Mouse (Mus musculus): ENCODE measurements around the gene Peli2.

The Peli2 gene

DNA sequence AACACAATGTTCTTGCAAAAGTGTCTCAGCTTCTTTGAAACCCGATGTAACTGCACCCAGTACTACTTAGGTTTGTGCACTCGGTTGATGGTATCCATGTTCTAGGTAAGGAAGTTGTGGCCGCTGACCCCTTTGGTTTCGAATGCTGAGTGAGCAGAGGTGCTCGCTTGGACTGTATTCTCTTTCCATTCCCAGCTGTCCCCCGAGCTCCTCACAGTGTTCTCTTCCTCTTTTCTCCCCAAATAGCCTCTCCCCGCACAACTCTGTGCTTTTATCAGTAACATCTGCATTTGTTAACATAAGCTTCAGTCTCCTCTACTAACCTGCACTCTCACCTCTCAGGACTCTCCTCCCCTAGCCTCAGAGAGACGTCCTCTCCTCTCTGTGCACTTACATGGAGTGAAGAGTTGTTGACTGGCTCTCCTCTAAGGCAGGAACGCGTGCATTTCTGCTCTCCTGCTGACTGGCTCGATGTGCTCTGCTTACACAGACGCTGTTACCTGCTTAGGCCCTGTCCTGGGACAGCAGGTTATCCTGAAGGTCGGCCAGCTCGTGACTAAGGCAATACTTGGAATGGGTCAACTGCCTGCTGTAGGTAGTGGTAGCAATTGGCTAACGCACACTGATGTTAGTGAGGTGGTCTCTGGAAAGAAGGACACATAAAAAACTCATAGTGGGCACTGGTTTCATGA is 57.8 kb downstream of the Peli2 start:
- no peak for ATAC-seq (ENCODE audit: insufficient number of reproducible peaks, low FRiP score, low TSS enrichment)

DNA sequence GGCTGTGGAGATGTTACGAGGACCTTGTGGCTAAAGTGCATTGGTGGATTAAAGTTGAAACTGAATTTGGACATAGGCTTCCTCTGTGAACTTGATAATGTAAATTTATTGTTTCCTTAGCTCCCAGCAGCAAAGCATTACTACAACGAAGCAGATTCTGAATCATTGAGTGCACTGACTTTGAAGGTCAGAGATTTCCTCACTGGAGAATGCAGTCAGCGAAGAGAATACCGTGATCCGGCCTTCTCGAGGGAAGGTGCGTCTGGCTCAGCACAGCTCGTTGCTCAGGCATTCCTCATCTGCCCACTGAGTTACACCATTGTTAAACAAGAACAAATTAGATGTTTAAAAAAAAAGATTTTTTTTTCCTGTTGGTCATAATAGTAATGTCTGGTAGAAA is 58.4 kb downstream of the Peli2 start:
- no peak for ATAC-seq (ENCODE audit: insufficient number of reproducible peaks, low FRiP score, low TSS enrichment)

DNA sequence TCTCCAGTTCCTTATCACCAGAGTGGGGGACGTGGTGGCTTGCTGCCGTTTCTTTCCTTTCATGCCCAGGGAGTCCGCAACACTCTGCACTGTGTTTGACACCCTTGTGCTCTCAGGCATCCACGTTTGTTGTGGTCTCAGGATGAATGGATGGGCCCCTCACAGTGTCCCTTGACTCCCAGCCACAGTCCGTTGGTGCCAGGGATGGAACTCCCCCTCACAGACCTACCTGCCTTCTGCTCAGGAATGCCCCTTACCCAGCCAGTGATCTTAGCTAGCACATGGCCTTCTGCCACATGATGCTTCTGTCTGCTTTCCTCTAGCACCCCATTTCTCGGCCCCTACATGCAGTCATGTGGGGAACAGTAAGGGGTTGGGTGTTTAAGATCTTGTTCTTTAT is 65.7 kb downstream of the Peli2 start:
- no peak for ATAC-seq (ENCODE audit: insufficient number of reproducible peaks, low FRiP score, low TSS enrichment)

DNA sequence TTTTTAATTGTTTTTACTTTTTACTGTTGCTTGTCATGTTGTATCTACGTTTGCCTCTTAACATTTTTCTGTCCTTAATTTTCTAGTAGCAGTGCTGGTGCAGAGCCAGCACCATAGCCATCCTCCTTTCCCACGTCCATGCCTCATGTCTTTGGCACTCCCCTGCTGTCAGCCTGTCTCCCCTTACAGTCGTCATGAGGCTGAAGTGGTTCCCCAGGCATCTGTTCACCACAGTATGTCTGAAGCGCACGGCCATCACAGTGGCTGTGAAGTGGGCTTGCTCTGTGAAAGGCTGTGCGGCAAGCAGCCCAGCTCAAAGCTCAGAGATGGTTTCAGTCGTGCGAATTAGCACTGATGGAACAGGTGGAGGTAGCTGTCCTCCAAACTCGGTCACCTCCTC is 66.5 kb downstream of the Peli2 start:
- ATAC-seq (ENCODE audit: insufficient number of reproducible peaks, low FRiP score, low TSS enrichment) = peak; percentile 50; the same call in 1 of the 2 replicates

DNA sequence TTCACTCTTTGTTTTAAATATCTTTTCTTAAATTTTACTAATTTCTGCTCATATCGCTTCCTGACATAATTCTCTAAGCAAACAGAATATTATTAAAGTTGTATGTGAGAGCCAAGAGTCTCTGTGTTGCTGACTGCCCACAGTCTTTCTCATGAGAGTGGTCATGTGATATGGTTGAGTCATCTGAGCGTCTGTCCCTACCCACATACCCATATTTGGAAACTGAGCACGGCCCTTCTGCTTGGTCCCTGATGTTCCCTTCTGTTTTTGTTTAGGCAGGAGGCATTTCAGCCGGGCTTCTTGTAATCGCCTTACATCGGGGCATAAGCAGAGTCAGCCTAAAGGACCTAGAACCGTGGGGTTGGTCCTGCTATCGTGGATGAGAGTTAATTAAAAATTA is 68.7 kb downstream of the Peli2 start:
- ATAC-seq (ENCODE audit: insufficient number of reproducible peaks, low FRiP score, low TSS enrichment) = 0 out of 2 replicates have a peak, but pooled peaks have one; percentile 47

DNA sequence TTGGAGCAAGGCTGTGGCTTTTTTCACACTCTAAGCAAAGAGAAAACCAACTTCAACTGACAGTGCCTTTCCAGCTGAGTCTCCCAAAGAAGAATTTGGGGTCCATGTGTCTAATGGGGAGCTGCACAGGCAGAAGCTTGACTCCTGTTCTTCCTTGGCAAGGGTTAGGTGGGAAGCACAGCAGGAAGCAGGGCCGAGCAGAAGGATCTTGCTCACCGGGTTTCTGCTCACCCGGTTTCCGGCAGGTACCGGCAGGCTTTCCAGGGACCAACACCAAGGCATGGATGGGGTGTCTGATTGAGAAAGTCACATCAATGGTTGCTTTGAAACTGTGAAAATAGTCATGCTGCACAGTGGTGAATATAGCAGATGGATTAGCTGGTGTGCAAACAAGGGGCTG is 70.3 kb downstream of the Peli2 start:
- ATAC-seq (ENCODE audit: insufficient number of reproducible peaks, low FRiP score, low TSS enrichment) = no peak

DNA sequence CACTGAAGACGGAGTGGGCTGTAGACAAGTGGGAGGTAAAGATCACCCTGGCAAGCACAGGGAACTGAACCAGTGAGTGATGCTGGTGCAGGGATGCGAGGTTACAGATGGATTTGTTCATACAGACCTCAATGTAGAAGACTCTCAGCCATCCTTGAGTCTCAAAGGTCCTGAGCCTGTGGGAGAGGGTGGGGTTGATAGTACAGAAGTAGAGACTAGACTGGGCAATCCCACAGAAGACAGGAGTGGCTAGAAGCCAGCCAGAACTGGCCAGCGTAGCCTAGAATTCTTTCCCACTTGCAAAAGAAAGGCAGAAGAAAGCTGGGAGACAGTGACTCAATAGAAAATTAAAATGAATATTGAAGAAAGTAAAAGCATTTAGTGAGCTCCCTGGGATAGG is 71.3 kb downstream of the Peli2 start:
- no peak for ATAC-seq (ENCODE audit: insufficient number of reproducible peaks, low FRiP score, low TSS enrichment)

DNA sequence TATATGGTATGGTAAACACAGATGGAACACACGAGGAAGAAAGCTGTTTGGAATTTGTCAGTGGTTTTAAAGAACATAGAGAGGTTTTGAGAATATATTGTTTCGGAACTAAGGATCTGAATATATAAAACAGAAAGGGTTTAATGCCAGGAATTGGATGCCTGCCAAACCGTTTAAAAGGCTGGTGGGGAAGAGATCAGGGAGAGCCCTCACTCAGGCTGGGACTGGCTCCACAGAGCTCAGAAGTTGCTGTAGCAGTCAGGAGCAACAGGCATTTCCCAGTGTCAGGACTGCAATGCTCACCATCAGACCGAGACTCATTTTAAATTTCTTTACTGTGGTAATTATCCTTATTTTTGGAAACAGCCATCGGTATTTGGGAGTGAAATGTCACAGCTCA is 76.2 kb downstream of the Peli2 start:
- ATAC-seq (ENCODE audit: insufficient number of reproducible peaks, low FRiP score, low TSS enrichment) = no peak

DNA sequence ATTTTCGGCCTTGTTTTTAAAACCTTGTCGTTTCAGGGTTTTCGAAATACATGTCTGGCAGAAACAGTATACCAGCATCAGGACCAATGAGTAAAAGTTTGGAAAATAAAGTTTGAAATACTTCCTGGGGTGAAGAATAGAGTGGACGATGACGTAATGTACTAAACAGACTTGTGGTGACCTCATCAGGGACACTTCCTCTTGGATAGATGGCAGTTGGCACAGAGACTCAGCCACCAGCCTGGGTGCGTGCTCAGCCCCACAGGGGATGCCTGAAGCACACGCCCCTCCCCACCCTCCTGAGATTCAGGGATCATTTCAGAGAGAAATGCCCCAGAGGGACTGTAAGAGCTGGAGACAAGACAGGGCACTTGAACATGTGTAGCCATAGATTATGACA is 76.7 kb downstream of the Peli2 start:
- no peak for ATAC-seq (ENCODE audit: insufficient number of reproducible peaks, low FRiP score, low TSS enrichment)

DNA sequence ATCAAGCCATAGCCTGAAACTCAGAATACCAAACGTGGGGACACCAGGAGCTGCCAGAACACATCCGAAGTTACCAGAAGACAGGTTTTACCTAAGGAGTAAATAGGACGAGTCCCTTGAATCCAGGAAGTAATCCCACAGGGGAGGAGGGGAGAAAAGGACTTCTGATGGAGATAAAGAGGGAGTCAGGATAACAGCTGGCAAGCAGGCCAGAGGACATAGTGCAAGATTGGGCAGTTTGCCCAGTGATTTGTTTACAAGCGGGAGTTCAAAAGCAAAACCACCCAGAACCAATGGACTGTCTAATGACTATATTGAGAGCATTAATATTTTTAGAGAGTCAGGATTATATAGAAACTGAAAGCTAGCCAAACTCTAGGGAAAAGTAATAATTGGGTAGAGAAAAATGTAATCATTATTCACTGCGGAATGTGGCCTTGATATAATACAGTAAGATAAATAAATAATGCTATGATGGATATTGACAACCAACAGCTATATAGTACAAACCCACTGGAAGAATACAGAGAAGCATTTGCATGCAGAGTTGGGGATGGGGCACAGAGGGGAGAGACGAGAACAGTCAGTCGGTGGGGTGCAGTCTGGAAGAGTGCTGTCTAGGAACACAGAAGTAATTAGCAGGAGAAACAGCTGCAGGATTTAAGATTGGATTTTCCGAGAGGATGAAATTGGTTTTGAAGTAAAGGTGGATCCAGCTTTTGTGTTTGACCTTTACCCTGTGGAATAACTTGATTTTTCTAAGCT is 77.7 kb downstream of the Peli2 start:
- no peak for ATAC-seq (ENCODE audit: insufficient number of reproducible peaks, low FRiP score, low TSS enrichment)

DNA sequence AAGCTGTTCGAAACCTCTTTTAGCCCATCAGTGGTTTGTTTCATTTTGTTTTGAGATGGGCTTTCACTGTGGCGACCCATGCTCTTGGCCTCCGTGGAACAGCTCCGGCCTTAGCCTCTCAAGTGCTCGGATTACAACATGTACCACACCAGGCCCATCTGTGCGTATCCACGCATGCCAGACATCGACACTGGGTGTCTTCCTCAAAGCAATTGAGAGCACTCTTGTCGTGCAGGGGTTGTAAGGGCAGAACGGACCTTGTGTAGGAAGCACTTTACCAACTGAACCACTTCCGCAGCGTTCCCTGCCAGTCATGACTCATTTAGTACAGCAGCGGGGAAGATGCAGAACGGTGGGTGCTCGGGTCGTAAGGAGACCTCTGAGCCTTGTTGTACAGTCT is 78.3 kb downstream of the Peli2 start:
- peak; percentile 42; the same call in 1 of the 2 replicates for ATAC-seq (ENCODE audit: insufficient number of reproducible peaks, low FRiP score, low TSS enrichment)

DNA sequence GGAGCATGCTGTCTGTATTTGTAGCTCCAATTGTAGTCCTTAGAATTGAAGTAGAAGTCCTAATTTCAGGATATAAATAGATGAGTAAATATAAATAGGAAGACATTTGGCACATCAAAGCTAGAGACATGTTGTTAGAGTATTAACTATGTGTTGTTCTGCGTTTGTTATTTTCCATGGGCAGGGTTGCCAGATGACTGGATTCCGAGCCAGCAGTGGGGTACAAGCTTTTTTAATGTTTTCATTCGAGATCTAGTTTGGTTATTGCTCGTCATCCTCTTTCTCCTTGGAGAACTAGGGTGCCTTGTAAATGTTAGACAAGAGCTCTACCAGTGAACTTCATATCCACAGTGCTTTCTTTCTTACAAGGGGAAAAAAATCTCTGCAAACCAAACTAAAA is 78.9 kb downstream of the Peli2 start:
- ATAC-seq (ENCODE audit: insufficient number of reproducible peaks, low FRiP score, low TSS enrichment) = no peak

DNA sequence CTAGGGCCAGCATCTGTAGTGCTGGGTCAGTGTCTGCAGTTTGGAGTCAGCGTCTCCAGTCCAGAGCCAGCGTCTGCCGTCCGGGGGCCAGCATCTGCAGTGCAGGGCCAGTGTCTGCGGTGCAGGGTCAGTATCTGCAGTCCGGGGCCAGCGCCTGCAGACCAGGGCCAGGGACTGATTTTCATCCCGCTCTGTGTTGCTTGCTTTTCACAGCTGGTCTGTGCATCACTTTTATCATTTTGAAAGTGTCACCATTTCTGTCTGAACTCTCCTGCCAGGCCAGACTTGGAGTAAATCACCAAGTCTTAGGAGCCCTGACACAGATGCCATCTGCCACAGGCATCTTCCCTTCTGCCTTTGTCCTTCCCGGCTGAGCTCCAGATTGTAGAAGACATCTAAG is 79.7 kb downstream of the Peli2 start:
- no peak for ATAC-seq (ENCODE audit: insufficient number of reproducible peaks, low FRiP score, low TSS enrichment)

DNA sequence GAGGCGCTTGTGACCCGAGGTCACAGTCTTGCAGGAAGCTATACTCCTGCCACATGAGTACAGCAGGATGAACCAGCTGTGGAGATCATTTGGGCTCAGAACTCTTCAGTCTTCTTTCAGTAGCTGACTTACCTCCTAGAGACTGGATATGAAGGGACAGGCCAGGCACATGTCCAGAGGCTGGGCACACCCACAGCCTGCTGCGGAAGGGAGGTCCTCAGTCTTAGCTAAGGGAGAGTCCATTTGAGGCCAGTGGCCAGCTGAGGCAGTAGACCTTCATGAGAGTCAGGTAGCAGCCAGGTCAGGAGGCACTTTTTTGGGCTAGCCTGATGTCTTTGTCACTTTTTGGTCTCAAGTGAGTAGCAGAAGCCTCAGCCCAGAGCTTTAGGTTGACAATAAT is 80.2 kb downstream of the Peli2 start:
- ATAC-seq (ENCODE audit: insufficient number of reproducible peaks, low FRiP score, low TSS enrichment) = no peak

DNA sequence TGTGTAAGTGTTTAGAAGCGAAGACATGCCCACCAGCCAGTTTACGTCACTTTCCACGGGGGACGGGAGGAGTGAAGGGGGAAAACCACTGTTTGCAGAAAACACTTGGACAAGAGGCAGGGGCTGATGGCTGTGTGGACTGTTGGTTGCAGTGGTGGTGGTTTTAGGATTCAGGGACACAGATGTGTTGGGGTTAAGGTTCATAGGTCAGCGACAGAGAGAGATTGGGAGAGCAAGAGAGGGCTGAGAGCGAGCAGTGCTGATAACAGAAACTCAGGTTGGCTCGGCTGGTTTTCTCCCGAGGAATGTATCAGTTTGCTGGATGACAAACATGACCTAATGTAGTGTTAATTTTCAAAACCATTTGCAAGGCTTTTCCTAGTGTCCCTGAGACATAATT is 80.8 kb downstream of the Peli2 start:
- no peak for ATAC-seq (ENCODE audit: insufficient number of reproducible peaks, low FRiP score, low TSS enrichment)

DNA sequence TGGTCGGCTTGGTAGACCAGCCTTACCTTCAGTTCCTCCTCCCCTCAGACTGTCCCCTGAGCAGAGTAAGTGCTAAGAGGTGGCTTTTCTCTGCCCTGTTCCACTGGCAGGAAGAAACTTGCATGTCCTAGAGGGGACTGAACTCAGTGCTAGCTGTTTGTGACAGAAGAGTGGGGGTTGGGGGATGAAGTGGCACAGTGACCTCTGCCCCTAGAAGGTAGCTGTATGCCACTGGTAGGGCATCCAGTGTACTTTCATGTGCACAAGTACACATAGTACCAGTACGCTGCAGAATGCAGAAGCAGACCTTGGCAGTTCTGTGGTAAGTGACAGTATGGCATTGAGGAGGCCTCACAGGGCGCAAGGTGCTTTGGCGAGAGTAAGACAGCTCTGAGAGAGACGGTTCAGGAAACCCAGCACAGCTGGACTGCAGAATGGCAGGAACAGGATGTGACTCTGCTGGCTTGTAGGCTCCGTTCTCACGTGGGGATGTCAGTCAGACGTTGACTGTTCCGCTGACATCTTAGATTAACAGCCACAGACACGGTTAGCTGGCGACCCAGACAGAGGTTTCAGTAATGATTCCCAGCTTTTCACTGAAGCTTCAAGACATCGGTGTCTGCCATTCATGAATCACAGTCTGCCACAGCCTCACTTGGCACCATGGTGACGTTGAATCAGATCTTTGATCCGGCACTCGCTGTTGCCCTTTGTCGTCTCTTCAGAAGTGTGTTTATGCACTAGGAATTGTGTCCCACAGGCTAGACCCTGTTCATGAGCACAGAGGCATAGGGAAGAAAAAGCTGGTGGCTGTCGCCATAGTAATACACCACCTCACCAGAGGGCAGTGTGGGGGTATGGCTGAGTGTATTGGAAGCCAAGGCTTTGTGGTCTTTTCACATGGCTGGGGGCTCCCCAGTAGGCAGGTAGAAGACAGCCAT is 81.7 kb downstream of the Peli2 start:
- ATAC-seq (ENCODE audit: insufficient number of reproducible peaks, low FRiP score, low TSS enrichment) = no peak

DNA sequence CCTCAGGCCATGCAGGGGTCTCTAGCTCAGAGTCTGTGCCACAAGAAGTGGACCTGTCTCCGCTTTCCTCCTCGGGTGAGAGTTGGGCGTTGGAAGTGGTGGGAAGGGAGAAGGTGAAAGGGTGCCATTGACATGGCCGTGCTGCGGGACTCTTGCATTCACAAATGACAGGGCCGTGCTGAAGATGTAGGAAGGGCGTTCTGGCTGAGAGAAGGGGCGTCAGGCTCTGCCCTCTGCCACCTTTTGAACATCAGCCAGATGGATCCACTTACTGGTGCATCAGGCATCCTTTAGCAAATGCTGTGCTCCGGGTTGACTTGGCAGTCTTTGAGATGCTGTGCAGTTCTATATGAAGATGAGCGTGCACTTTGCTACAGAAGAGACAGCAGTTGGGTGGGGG is 84.4 kb downstream of the Peli2 start:
- no peak for ATAC-seq (ENCODE audit: insufficient number of reproducible peaks, low FRiP score, low TSS enrichment)

DNA sequence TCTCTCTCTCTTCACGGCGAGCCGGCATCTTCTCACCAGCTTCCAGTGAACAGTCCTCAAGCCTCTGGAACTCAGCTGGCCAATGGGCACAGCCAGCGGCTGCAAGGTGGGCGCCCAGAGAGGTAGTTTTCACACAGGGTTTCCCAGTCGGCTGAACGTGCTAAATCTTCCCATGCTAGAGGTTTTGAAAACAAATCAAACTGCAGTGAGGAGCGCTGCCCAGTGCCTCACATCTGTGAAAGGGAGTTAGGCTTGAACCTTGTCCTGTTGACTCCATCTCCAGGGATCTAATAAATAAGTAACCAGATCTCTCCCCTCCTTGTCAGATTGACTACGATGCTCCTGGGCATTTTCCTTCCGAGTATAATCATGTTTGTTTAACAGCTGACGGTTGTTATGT is 85.0 kb downstream of the Peli2 start:
- no peak for ATAC-seq (ENCODE audit: insufficient number of reproducible peaks, low FRiP score, low TSS enrichment)

DNA sequence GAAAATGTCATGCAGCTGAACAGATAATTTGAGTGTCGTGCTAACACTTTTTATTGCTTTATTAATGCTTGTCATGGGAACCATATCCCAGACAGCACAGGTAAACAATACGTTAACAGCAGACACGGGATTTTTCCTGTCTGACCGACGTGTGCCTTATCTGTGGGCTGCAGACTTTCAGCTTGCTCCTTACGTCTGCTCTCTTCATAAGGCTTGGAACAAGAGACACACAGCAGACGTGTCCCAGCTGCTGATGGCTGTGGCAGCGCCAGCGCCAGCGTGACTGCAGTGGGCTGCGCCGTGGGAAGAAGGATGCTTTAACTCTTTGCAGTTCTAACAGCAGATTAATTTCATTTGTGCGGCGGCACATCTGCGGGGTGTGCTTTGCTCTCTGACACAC is 86.5 kb downstream of the Peli2 start:
- ATAC-seq (ENCODE audit: insufficient number of reproducible peaks, low FRiP score, low TSS enrichment) = no peak

DNA sequence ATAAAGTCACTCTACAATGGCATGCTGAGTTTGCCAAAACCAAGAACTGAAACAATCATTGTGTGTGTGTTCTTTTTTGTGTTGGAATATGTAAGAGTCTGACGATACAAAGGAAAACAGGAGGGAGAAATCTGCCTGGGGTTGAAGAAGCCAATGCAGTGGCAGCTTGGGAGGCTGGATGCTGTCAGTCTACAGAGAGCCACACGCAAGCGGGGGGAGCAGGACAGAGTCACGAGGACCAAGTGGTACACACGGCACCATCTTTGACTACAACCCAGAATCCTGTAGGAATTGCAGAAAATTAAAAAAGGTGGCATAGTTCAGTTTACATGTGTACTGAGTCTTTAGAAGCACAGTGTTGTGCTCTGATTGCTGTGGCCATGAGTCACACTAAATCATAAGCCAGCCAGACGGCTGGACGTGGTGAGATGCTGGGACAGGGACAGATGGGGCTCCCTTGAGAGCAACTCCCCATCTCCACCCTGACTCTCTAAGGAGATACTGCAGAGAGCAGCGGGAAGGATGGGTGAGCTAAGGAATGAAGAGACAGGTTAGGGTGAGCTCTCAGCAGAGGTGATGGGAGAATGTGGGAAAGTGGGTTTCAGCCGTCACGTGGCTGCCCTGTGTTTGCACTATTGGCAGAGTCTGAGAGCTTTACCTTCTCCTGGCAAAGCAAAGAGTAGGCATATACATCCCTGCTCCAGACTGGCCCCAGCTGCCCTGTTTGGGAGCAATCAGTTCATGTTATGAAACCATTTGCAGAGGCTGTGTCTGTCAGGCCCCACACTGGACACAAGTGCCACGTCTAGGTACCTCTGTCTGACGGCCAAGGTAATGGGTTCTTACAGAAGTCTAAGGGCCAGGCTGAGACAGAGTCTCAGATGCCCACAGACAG is 87.4 kb downstream of the Peli2 start:
- 0 out of 2 replicates have a peak, but pooled peaks have one; percentile 39 for ATAC-seq (ENCODE audit: insufficient number of reproducible peaks, low FRiP score, low TSS enrichment)
